Mouse (Mus musculus) urinary bladder, postnatal 4 days (tissue): ENCODE results near the gene Ccdc137.

ENCODE experiments used
- DNase-seq, 2 experiments: peaks; one replicate each; pipeline ENCODE4 v3.0.0; 2021 to 2022; ENCODE audit warnings: low spot score in 2 of 2

The Ccdc137 gene

GRCm38 (mm10) chr11:120498891-120499290 is 41.0 kb downstream of the Ccdc137 start:
- DNase-seq, result no peak

DNA sequence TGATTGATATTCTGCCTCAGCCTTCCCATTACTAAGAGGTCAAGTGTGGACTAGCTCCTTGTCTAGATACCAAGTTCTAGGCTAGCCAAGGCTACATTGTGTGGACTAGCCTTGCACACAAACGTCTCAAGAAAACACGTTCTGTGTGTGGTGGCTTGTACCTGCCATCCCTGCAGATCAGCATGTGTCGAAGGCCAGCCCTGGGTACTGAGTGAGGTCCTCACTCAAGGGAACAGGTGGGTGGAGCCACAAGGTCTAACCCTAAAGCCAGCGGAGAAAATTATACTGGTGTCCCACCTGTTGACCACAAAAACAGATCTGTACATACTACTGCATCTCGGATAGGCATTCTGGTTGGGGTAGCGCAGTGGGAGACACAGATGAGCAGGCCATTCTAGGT is 42.0 kb downstream of the Ccdc137 start:
- no peak for DNase-seq

DNA sequence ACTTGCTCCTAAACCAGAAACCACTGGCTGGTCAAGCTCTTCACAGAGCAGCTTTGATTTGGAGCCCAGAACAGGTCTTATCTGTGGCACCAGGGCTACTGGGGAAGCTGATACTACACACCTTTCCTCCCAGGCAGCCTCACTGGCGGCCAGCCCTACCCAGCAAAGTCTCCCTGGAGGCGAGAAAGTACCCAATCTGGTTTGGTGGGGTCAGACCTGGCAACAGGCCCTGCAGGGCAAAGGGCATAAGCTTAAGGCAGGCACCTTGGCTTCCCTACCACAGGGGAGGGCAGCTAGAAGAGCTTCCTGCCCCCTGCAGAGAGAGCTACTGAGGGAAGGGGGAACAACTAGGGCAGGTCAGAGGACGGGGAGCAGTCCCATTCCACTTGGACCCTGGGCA is 42.4 kb downstream of the Ccdc137 start:
- DNase-seq, result peak in 1 of 2 experiments; percentile 60

- no peak for DNase-seq
These were observed 43.1 kb downstream of the Ccdc137 start for GRCm38 (mm10) chr11:120501018-120501417.

- no peak for DNase-seq
These were observed 43.8 kb downstream of the Ccdc137 start for GRCm38 (mm10) chr11:120501701-120502100.

DNA sequence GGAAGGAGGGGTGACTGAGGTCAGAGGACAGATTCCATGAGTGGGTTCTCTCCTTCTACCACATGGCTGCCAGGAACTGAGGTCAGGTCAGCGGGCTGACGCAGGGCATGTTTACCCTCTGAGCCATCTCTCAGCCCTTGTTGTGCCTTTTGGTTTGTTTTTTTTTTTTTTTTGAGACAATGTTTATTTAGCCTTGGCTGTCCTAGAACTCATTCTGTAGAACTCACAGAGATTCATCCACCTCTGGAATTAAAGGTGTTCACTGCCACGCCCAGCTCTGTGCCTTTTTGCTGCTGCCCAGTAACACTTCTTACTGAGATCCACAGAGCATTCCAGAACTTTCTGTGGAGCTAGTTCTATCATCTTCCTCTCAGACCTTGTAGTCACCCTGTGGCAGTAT is 47.7 kb downstream of the Ccdc137 start:
- DNase-seq, result no peak

DNA sequence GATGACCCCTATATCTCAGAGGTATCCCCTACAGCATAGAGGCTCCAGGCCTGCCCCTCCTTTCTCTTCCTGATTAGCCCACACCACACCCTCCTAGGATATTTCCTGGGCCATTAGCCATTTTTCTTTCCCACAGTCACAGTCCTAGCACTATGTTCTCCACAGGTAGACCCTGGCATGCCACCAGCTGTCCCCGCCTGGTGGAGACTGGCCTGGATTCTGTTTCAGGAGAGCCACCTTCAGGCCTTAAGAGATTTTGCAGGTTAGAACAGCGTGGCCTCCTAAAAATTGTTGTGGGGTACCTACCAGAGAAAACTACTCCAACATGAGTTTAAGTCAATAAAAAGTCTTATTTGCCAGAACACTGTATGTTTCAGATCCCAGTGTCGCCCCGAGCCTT is 49.0 kb downstream of the Ccdc137 start:
- DNase-seq, result peak in 1 of 2 experiments; percentile 59

GRCm38 (mm10) chr11:120507611-120508289 is 49.8 kb downstream of the Ccdc137 start:
- DNase-seq, result no peak

- DNase-seq, result no peak
These were observed 50.5 kb downstream of the Ccdc137 start for GRCm38 (mm10) chr11:120508290-120508870.

DNA sequence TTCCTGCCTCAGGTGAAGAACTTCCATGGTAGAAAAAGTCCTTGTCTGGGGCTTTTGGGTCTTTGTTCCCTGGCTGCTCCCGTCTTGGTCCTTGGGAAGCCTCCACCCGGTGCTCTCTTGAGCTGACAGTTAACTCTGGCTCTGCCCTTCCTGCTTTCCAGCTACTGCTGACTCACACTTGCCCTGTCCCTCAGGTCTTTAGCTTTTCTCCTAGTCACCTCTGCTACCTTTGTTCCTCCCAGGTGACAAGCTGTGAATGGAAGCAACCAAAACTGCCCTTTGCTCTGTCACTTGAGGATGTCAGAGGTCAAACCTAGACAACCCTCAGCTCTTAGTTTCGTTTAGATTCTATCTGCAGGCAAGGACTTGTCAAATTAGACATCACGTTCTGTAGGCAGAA is 52.0 kb downstream of the Ccdc137 start:
- no peak for DNase-seq

GRCm38 (mm10) chr11:120510375-120511030 is 52.6 kb downstream of the Ccdc137 start:
- DNase-seq, result no peak

GRCm38 (mm10) chr11:120512790-120513453 is 55.0 kb downstream of the Ccdc137 start:
- DNase-seq, result no peak
